Mouse (Mus musculus) small intestine, adult 2 months (tissue): ENCODE measurements around the gene Mgme1. TPM values are rescaled to one million over a fixed set of nuclear protein-coding genes. Genes with fewer than 3 reads are reported as not detected.

Source experiments
- H3K27ac ChIP-seq: fragments of 200-500 bp; 2 replicates; pipeline ENCODE4 v1.5.1; 2012; ENCODE audit warnings: low read depth, low read length, control low read depth, inconsistent platforms; ENCODE audit not compliant: insufficient read depth
- H3K27me3 ChIP-seq: fragments of 200-500 bp; 2 replicates; pipeline ENCODE4 v1.6.1; 2012; ENCODE audit warnings: mild to moderate bottlenecking, moderate library complexity, low read length, inconsistent platforms; ENCODE audit not compliant: control insufficient read depth, insufficient read depth
- H3K36me3 ChIP-seq: fragments of 200-500 bp; 2 replicates; pipeline ENCODE4 v1.6.1; 2012; ENCODE audit warnings: mild to moderate bottlenecking, low read length, control low read depth, inconsistent platforms; ENCODE audit not compliant: control insufficient read depth, insufficient read depth
- H3K4me1 ChIP-seq: fragments of 200-500 bp; 2 replicates; pipeline ENCODE4 v1.6.1; 2012; ENCODE audit warnings: low read length, inconsistent platforms, mixed read lengths; ENCODE audit not compliant: control insufficient read depth, insufficient read depth, insufficient read length
- H3K4me3 ChIP-seq: fragments of 200-500 bp; 2 replicates; pipeline ENCODE4 v1.5.1; 2012; ENCODE audit warnings: low read depth, mild to moderate bottlenecking, control low read depth, inconsistent platforms, low read length, moderate library complexity
- CTCF ChIP-seq: fragments of 200-500 bp; IDR thresholded peaks from 2 replicates; pipeline ENCODE4 v1.5.1; 2012; ENCODE audit warnings: low read depth, mild to moderate bottlenecking, control low read depth, inconsistent platforms, low read length, moderate library complexity, mixed read lengths; ENCODE audit not compliant: insufficient replicate concordance, insufficient read length; ENCODE audit errors: extremely low read depth
- POLR2A ChIP-seq: fragments of 200-500 bp; IDR thresholded peaks from 2 replicates; pipeline ENCODE4 v1.6.1; 2012; ENCODE audit warnings: low read depth, mild to moderate bottlenecking, control low read depth, inconsistent platforms, low read length, moderate library complexity
- WGBS: fragments of 180-500 bp; shearing (Covaris S2); methylation state at CpG from one replicate; pipeline ENCODE4 v1.1.7; 2018; 5-methylcytosine and 5-hydroxymethylcytosine counted together
- polyA plus RNA-seq: library from polyadenylated mRNA; depleted of rRNA; stranded (reverse); fragments of >200 nt; gene quantifications from 2 replicates; pipeline ENCODE4 v1.2.3, GENCODE M21; 2012; rRNA removed

Mgme1 gene
- polyA plus RNA-seq, 1 experiment: 1.9 TPM

DNA sequence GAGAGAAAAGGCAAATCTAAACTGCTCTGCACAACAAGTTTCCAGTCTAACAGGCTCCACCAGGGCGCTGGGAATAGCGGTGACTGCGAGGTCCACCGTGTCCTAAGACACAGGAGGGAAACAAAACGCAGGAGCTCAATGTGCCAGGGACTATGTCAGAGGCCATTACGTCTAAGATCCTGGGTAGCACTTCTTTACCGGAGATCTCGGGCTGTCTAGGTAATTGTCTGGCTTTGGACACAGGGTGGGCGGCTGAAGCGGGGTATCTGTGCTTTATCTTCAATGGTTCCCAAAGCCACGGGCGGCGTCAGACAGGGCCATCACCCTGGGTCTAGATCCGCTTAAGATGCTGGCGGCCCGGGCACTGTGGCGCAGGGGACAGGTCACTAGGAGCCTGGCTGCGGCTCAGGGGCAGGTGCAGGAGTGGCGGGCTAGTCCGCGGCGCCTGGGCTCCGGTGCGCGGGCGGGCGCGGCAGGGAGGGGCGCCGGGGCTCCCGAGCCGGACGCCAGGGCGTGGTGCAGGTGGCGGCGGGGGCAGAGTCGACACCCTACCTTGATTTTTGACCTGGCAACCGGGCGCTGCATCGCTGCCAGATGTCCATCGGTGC is 60.0 kb downstream of the Mgme1 start:
- peaks cover 7% of the 10 kb centered on the region for H3K4me1 ChIP-seq
- no peaks in the 10 kb centered on the region for H3K36me3 ChIP-seq
- H3K27ac ChIP-seq: peak overlapping the region; percentile 78
- 2% methylated on average over 41 of the region's 41 CpGs for WGBS
- TF ChIP-seq CTCF: no peak
- no peak for TF ChIP-seq POLR2A
- 0 out of 2 replicates have a peak, but pooled peaks cover 2% of the 10 kb centered on the region for H3K27me3 ChIP-seq
- peak overlapping the region; percentile 79 for H3K4me3 ChIP-seq

Other genes starting within 250 kb of the Mgme1 start
- gene Banf2, start 237.6 kb upstream of the Mgme1 start, polyA plus RNA-seq: not detected in 2 replicates
- gene Snx5, start 243 bp downstream of the Mgme1 start, polyA plus RNA-seq: 17.5 and 36.0 TPM in 2 replicates
- 34.2 and 51.5 TPM in 2 replicates for gene Ovol2, start 61.5 kb downstream of the Mgme1 start, polyA plus RNA-seq
- gene Kat14, start 98.3 kb downstream of the Mgme1 start, polyA plus RNA-seq: 16.8 and 28.1 TPM in 2 replicates
- gene Pet117, start 98.3 kb downstream of the Mgme1 start, polyA plus RNA-seq: not detected in 2 replicates